Mouse (Mus musculus) C2C12 (cell line): Measurements from ENCODE around the gene Lrba.

ENCODE experiments used
- CEBPB ChIP-seq: IDR thresholded peaks from one replicate; pipeline ENCODE4 v1.6.1; 2011; ENCODE audit warnings: low read depth, mild to moderate bottlenecking, control low read depth, moderate library complexity
- CTCF ChIP-seq: IDR thresholded peaks from one replicate; pipeline ENCODE4 v1.5.1; 2011; ENCODE audit not compliant: control insufficient read depth, insufficient read depth, insufficient read length
- FOSL1 ChIP-seq: IDR thresholded peaks from one replicate; pipeline ENCODE4 v1.8.0; 2011; ENCODE audit warnings: mild to moderate bottlenecking, low read length; ENCODE audit not compliant: poor library complexity, insufficient read depth, severe bottlenecking
- MYOG ChIP-seq: IDR thresholded peaks from one replicate; pipeline ENCODE4 v1.6.1; 2011; ENCODE audit not compliant: control insufficient read depth, insufficient read length; ENCODE audit errors: extremely low read depth
- USF1 ChIP-seq: IDR thresholded peaks from one replicate; pipeline ENCODE4 v1.6.1; 2011; ENCODE audit warnings: low read depth, mild to moderate bottlenecking, control low read depth, moderate library complexity

- TF ChIP-seq CTCF (no peak), MYOG (no peak), CEBPB (no peak), USF1 (no peak), FOSL1 (no peak)
Observed at GRCm38 (mm10) chr3:86550301-86551010, 326.0 kb downstream of the Lrba start.
